Mouse (Mus musculus): ENCODE data around the gene Gm19935.

Gm19935 gene

DNA sequence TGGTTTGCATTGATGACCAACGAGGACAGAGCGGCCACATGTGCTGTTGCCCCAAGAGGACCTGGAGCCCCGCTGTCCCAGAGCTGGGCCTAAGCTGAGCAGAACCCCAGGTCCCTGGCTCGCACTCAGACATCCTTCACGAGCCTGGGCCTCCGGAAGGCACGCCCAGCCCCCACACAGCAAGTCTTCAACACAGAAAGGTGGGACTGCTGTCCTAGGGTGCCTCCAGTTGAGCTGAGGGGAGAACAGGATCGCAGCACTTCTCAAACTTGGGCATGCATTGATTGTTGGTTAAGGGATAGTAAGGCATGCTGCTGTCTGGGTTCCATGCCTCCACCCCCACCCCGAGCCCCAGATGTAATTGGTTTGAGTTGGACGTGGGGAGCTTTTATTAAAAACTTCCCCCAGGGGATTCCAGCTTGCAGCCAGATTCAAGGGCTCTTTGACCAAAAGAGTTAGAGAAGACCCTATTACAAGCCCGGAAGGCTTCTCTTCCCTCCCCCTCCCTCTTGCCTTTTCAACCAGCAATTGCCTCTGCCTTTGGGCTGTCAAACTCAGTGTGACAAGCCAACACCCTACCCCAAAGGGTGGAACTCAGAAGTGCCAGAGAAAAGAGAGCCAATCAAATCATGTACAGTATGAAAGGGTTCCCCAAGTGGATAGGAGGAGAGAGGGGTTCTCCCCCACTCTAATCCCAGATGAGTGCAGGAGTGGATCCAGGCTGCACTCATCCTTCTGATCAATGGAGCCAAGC, 12.0 kb upstream of the Gm19935 start:
- DNase-seq: no peak

DNA sequence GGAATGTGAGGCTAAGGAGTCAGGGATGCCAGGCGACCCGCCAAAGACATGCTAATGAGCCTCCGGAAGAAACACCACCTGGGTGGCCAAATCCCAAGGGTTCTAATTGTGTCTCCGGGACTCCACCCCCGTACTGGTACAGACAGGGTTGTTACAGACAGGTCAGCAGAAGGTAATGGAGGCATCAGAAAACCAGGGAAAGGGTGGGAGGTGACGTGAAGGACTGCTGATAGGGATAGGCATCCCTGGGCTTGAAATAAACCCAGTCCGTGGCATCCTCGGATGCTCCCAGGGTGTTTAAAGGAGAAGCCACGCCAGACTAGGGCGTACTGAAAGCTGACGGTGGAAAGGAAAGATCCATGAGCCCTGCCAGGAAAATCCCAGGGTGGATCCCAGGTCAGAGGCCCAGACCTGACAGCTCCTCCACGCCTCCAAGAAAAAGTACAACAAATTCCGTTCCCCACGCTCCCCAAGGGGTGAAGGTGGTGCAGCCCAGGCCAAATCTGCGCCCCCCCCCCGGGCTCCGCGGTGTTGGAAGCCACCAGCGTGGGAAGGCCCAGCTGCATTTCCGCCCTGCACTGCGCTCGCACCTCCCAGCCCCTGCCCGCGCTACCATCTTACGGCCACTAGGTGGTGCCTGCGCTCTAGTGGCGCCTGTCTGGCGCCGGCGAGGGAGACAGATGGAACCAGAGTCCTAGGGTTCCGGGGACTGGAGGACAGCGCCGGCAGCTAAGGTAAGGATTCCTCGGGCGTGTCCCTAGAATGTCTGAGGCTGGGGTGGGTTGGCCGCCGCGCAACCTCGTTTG, 11.2 kb upstream of the Gm19935 start, which contains the start of gene Chd9:
Gene Chd9 (plus strand): TSS at position 172 of the 806 bp plus-strand sequence.
- peak; percentile 88 for DNase-seq

DNA sequence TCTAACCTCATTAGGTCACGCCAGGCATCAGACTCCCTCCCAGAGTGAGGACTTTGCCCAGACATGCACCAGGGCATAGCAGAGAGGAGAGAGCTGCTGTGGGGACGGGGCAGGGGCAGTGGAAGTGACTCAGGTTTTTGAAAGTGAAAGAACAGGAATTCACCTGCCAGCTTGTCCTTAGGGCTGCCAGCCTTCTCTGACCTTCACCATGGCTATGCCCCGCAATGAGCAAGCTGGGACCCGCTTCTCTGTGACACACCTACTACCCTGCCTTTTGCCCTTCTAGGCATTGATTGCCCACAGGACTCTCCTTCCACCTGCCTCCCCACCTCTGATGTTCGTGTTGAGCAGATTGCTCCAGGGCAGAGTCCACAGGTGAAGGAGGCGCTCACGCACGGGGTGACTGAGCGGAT, 8.3 kb upstream of the Gm19935 start:
- peak; percentile 80 for DNase-seq

DNA sequence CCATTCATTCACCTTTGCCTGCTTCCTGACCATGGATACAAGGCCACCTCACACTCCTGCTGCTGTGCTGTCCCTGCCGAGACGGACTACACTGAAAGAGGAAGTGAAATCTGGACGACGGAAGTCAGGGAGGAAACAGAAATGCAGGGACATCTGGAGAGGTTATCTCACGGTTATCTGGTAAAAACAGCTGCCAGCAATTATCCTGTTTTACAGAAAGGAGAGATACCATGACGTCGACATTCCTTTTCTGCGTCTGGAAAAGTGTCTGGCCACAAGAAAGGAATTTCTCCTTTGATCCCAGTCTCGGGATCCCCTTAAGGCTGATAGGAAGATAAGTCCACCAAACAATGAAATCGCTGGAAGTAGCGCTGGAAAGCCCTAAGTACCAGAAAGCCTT, 5.2 kb upstream of the Gm19935 start:
- peak; percentile 32 for DNase-seq

DNA sequence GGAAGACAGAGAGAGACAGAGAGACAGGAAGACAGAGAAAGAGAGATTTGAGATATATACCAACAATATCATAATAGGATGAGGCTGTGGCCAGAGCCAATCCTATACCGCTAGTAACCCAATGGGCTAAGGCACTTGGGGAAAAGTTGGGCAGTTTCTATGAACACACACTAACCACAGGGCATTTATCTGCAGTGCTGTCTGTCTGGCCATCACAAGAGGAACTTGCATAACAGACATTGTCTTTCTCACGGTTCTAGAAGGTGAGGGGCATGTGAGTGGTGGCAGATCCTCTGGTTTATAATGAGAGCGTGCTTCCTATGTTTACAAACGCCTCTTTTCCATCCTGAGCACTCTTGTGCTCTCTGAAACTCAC, 3.1 kb upstream of the Gm19935 start:
- no peak for DNase-seq

DNA sequence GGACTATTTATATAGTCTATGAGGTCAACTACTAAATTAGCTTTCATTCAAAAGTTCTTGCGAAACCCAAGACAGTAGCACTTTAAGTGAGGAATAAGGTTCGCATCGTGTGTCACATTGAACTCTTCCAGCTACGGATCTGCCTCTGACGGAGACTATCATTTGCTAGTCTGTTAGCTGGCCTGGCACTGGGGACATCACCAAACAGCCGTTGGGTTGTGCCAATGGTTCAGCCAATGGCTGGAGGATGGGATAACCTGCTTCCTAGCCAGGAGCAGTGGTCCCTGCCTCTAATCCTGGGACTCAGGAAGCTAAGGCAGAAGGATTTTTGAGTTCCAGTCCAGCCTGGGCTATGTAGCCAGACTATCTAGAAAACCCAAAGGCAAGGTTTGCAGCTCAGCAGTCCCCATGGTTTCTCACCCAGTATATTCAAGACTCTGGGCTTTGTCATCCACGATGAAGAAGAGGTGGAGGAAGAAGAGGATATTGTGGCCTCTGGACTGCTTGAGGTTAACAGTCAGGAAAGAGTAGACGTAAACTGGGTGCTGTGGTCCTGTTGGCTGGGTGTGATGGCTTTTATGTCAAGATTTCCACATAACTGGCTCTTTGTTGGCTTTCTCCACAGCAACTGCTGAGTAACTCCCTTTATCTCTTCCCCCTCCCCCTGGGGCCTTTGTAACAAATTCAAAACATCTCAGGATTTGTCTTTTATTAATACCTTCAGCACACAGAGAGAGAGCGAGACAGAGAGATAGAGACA, 2.5 kb upstream of the Gm19935 start:
- no peak for DNase-seq

DNA sequence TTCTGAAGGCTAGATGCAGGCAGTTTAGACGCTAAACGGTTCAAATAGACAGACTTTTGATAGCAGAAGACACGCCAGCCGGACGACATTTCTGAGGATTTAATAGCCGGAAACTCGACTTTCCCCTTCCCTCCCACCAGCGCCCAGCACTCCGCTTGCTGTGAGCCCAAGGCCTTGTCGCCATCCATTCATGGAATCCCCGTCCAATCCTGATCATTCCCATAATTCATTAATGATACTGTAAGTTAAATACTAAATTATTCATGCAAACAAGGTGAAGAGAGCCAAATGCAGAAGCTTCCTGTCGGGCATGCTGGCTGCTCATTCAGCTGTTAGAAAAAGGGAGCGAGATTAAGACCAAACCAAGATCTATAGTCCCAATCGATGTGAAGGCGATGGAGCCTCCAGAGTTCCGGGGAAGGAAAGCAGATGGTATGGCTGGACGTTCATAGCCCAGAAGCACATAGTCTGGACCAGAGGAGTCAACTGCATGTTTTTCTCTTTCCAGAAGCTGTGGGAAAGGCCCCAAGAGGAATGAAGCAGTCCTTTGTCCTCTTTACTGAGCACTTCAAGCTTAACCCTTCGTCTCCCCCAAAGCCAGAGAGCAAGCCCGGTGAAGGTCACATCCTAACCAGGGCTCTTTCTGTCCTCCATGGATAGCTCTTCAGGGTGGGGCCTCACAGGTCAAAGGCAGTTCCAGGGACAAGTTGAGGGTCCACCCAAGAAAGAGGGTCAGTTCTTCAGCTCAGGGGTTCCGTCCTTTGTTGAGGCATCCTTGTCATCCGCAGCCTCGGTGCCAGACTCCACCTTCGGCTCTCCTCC, 921 bp downstream of the Gm19935 start:
- DNase-seq: no peak

DNA sequence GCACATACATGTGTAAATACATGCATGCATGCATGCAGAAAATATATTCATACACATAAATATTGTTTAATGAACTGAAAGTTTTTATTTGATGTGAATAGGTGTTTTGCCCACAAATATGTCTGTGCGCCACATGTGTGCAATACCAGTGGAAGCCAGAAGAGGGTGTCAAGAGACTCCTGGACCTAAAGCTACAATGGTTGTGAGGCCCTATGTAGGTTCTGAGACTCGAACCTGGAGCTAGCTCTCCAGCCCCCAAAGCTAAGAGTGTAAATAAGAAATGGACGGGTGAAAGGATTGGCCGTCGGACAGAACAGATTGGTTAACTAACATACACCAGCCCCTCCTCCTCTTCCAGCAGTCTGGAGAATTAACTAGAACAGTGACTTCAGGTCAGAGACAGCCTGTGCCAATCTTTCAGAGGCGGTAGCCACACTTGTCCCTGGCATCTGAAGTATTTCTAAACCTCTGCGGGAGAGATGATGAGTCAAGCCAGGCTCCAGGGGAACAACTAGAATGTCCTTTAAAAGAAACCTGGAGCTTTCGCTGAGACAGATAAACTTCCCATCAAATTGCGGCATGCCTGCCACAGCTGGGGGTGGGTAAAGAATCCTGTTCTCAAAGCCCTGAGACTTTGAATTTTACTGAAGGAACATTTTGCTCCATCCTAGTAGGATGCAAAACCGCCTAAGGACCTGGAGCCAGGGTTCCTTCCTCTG, 3.4 kb downstream of the Gm19935 start:
- no peak for DNase-seq

DNA sequence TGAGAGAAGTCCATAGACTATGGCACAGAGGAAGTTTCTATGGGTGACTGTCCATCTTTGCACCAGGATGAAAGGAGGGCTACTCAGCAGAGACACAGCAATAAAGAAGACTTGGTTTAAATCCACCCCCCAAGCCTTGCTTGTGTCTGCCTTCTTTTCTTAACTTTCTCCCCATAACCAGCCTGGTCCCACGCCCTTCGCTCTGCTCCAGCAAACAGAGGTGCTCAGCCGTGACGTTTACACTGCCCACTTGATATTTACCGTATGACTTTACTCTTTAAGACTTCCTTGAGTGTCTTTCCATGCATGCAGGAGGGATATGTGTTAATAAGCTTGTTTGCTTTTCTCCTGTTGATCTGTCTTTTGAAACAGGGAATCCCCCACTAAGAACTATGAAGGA, 17.7 kb downstream of the Gm19935 start:
- DNase-seq: no peak

DNA sequence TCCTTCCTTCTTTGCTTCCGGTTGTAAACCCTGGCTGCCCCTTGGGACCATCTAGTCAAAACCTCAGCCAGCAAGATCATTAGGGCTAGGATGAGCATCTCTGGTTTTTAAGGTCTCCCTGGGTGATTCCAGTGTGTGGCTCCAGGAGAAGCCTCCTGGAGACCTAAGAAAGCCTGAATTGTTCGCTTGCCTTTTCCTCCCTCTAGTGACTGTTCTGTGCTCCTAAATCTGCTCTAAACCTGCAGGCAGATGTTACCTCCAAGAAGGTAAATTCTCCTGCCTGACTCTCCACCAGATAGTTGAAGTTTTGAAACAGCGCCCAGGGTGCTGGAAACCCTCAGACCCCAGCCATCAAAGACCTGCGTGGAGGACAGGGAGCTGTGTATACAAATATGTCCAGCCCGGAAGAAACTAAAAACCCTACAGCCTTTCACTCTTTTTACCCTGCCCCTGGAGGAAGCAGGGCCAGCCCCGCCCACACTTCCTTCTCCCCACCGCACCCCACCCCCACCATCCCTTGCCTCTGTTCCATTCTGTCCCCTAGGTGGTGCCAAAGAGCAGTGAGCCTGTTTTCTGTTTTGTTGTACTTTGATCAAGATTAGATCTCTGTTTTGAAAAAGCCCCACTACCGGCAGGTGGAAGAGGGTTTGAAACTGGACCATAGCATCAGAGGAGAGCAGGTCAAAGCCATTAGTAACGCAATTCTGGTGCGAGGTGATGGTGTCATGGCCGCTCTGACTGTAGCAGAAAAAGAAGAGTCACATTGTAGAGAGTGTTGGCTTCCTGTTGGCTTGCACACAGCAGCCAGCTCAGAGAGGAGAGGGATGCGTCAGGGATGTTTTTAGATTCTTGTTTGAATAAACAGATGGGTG, 22.0 kb downstream of the Gm19935 start:
- DNase-seq: peak; percentile 48

DNA sequence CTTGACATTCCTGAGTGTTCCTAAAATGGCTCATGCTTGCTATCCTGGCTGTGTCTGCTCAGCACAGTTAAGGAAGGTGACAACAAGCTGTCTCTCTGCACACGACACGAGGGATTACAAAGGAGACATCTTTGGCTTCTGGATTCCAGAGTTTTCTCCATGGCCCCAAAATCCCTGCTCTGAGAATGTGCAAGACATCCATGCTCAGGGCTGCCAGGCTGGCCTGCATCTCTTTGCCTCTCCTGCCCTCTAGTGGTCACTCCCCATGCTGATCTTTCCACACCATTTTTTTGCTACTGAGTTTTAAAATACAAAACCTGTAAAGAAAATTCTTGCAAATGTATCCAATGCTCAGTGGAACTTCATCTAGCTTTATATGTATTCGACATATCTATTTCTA, 23.5 kb downstream of the Gm19935 start:
- peak; percentile 46 for DNase-seq

DNA sequence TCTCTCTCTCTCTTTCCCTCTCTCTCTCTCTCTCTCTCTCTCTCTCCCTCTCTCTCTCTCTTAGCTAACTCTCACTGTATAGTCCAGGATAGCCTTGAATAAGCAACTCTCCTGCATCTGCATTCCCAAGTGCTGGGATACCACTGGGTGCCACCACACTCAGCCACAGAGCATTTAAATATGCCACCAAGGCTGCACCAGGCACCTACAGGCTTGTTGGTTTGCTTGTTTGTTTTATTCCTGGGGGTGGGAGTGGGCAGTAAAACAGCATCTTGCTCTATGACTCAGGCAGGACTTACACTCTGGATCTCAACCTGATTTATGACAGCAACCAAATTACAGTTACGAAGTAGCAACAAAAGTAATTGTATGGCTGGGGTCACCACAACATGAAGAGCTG, 25.6 kb downstream of the Gm19935 start:
- DNase-seq: no peak

DNA sequence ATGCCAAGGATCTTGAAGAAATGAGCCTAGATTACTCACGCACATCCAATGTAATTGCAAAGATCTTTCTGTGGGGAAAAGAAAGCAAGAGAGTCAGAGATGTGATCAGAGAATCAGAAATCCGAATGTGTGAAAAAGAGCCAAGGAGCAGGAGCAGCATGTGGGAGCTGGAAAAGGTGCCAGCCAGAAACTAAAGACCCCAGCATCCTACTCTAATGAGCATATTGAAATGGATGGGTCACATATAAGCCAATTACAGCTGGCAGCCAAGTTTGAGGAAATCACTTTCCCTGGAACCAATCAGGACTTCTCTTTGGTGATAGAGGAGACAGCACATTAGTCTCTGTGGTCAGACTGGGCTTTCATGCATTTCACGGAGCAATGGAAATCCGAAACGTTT, 47.4 kb downstream of the Gm19935 start:
- DNase-seq: no peak

Measured in kidney, adult 11 months (tissue).